Mouse (Mus musculus) lung, embryonic 15.5 days (tissue): ENCODE measurements around the gene Itpk1. TPM values are rescaled to one million over a fixed set of nuclear protein-coding genes. Genes with fewer than 3 reads are reported as not detected.

ENCODE experiments used
- ATAC-seq: fragments of 200-750 bp; cut with Nextera tagmentation; 2 replicates; pipeline ENCODE4 v1.8.0; 2017; ENCODE audit warnings: moderate number of reproducible peaks, borderline replicate concordance; ENCODE audit not compliant: low FRiP score, low TSS enrichment; ENCODE audit errors: extremely low read depth
- H3K27ac ChIP-seq: fragments of 300-500 bp; sonication (generic); 2 replicates; pipeline ENCODE4 v1.5.1; 2015; ENCODE audit warnings: moderate library complexity, mild to moderate bottlenecking, inconsistent platforms
- H3K27me3 ChIP-seq: fragments of 300-500 bp; sonication (generic); 2 replicates; pipeline ENCODE4 v1.6.1; 2015; ENCODE audit warnings: inconsistent platforms
- H3K36me3 ChIP-seq: fragments of 300-500 bp; sonication (generic); 2 replicates; pipeline ENCODE4 v1.6.1; 2015; ENCODE audit warnings: inconsistent platforms
- H3K4me1 ChIP-seq: fragments of 300-500 bp; sonication (generic); 2 replicates; pipeline ENCODE4 v1.6.1; 2015; ENCODE audit warnings: inconsistent platforms
- H3K4me2 ChIP-seq: fragments of 300-500 bp; sonication (generic); 2 replicates; pipeline ENCODE4 v1.6.1; 2015; ENCODE audit warnings: inconsistent platforms, mild to moderate bottlenecking, moderate library complexity
- H3K4me3 ChIP-seq: fragments of 300-500 bp; sonication (generic); 2 replicates; pipeline ENCODE4 v1.5.1; 2015; ENCODE audit warnings: mild to moderate bottlenecking, inconsistent platforms
- H3K9ac ChIP-seq: fragments of 300-500 bp; sonication (generic); 2 replicates; pipeline ENCODE4 v1.6.1; 2015; ENCODE audit warnings: inconsistent platforms
- H3K9me3 ChIP-seq: fragments of 300-500 bp; sonication (generic); 2 replicates; pipeline ENCODE4 v1.6.1; 2016; ENCODE audit warnings: inconsistent platforms
- WGBS: fragments of 180-500 bp; shearing (Covaris S2); methylation state at CpG from one replicate; pipeline ENCODE4 v1.1.7; 2015; 5-methylcytosine and 5-hydroxymethylcytosine counted together
- polyA plus RNA-seq: library from polyadenylated mRNA; unstranded; fragments of >200 nt; fragmentation: Nextera tagmentation; extraction: Ambion mirVana; gene quantifications from 2 replicates; pipeline ENCODE4 v1.2.1, GENCODE M21; 2015

The Itpk1 gene
- polyA plus RNA-seq, 1 experiment from 2014 or later = 9.6 TPM

DNA sequence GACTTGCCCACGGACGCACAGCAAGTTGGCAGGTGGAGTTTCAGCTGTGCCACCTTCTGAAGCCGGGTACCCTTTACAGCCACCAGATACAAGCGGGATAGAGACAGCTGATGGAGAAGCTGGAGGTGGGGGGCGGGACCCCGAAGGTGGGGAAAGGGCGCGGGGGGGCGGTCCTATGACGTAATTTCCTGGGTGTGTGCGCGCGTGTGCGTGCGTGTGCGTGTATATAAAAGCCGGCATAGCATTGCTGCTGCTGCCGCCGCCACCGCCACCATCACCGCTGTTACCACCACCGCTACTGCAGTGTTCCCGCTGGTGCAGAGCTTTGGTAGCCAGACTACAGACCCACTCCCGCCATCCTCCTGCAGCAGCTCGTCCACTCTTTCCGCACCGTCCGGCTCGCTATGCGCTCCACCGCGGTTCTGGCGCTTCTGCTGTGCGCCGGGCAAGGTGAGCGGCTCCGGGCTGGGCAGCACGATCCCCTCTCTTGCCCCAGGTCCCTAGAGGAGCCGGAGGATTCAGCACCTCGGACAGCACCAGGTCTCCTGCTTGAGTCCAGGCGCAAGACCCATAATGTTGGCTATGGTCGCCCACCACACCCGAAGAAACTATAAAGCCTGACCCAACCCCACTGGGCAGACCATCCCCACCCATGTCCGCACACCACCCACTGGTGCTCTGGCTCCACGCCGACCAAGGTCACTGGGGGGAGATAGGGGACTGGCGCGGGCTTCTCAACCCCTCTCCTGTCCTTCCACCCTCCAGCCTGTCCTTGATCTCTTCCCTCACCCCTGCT, 149.8 kb downstream of the Itpk1 start, which contains the start of gene Chga:
Gene Chga, plus strand, starts transcription at position 249 of the 796 bp plus-strand sequence.
- H3K9ac ChIP-seq = no peak within 1 kb of the TSS
- no peak within 1 kb of the TSS for H3K27ac ChIP-seq
- H3K4me3 ChIP-seq = no peak within 1 kb of the TSS
- H3K36me3 ChIP-seq = no peaks in the 10 kb centered on the region
- ATAC-seq = peak; percentile 53
- H3K9me3 ChIP-seq = no peaks in the 10 kb centered on the region
- 0 out of 2 replicates have a peak, but pooled peaks cover 2% of the 10 kb centered on the region for H3K4me1 ChIP-seq
- 3% methylated on average over 48 of the region's 48 CpGs for WGBS
- peak within 1 kb of the TSS; percentile 33 for H3K4me2 ChIP-seq
- peaks cover 24% of the 10 kb centered on the region for H3K27me3 ChIP-seq

- Histone ChIP-seq H3K4me3 (no peak overlapping the region), H3K9ac (no peak overlapping the region), H3K36me3 (no peaks in the 10 kb centered on the region), H3K9me3 (no peaks in the 10 kb centered on the region), H3K27ac (no peak overlapping the region), H3K4me1 (0 out of 2 replicates have a peak, but pooled peaks cover 2% of the 10 kb centered on the region), H3K27me3 (peaks cover 24% of the 10 kb centered on the region), H3K4me2 (no peak overlapping the region)
- whole genome bisulfite sequencing = 69% methylated on average over 14 of the region's 14 CpGs
- no peak for ATAC-seq
Observed at GRCm38 (mm10) chr12:102553705-102554275, 150.9 kb downstream of the Itpk1 start.

- H3K9ac ChIP-seq = no peak overlapping the region
- 0 out of 2 replicates have a peak, but pooled peaks cover 2% of the 10 kb centered on the region for H3K4me1 ChIP-seq
- H3K4me2 ChIP-seq = no peak overlapping the region
- no peak overlapping the region for H3K4me3 ChIP-seq
- no peak for ATAC-seq
- H3K27ac ChIP-seq = no peak overlapping the region
- H3K9me3 ChIP-seq = no peaks in the 10 kb centered on the region
- 65% methylated on average over 6 of the region's 6 CpGs for WGBS
- H3K36me3 ChIP-seq = no peaks in the 10 kb centered on the region
- H3K27me3 ChIP-seq = peaks cover 24% of the 10 kb centered on the region
Observed at GRCm38 (mm10) chr12:102552001-102552400, 152.7 kb downstream of the Itpk1 start.

- Histone ChIP-seq H3K27me3 (peaks cover 24% of the 10 kb centered on the region), H3K4me3 (no peak overlapping the region), H3K9ac (no peak overlapping the region), H3K27ac (no peak overlapping the region), H3K9me3 (no peaks in the 10 kb centered on the region), H3K4me2 (no peak overlapping the region), H3K4me1 (0 out of 2 replicates have a peak, but pooled peaks cover 2% of the 10 kb centered on the region), H3K36me3 (no peaks in the 10 kb centered on the region)
- no peak for ATAC-seq
- 76% methylated on average over 3 of the region's 3 CpGs for WGBS
Observed at GRCm38 (mm10) chr12:102551186-102551585, 153.5 kb downstream of the Itpk1 start.

DNA sequence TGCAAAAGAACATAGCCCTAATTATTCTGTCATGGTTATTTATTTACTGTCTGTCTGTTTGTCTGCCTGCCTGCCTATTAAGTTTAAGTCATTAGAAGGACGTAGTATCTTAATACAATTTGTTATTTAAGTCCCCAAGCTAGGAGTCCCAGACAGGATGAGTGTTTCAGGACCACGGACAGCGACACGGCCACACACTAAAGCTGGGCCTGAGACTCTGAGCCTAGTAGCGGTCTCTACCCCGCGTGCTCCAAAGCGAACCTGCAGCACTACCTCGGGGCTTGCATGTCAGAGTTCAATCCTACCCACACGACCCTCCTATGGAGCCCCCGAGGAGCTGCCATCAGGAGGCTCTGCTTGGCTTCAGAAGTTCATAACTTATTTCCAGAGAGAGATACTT, 154.2 kb downstream of the Itpk1 start:
- Histone ChIP-seq H3K9me3 (no peaks in the 10 kb centered on the region), H3K4me2 (no peak overlapping the region), H3K36me3 (no peaks in the 10 kb centered on the region), H3K27ac (no peak overlapping the region), H3K9ac (no peak overlapping the region), H3K27me3 (peaks cover 21% of the 10 kb centered on the region), H3K4me1 (0 out of 2 replicates have a peak, but pooled peaks cover 2% of the 10 kb centered on the region), H3K4me3 (no peak overlapping the region)
- WGBS = 6% methylated on average over 11 of the region's 11 CpGs
- ATAC-seq = peak; percentile 34; the same call in 1 of the 2 replicates

- Histone ChIP-seq H3K9me3 (no peaks in the 10 kb centered on the region), H3K4me3 (no peak overlapping the region), H3K27me3 (no peaks in the 10 kb centered on the region), H3K4me2 (no peak overlapping the region), H3K4me1 (no peaks in the 10 kb centered on the region), H3K9ac (no peak overlapping the region), H3K27ac (no peak overlapping the region), H3K36me3 (no peaks in the 10 kb centered on the region)
- ATAC-seq = no peak
- WGBS = 48% methylated on average over 6 of the region's 6 CpGs
Observed at GRCm38 (mm10) chr12:102545122-102545521, 159.6 kb downstream of the Itpk1 start.

DNA sequence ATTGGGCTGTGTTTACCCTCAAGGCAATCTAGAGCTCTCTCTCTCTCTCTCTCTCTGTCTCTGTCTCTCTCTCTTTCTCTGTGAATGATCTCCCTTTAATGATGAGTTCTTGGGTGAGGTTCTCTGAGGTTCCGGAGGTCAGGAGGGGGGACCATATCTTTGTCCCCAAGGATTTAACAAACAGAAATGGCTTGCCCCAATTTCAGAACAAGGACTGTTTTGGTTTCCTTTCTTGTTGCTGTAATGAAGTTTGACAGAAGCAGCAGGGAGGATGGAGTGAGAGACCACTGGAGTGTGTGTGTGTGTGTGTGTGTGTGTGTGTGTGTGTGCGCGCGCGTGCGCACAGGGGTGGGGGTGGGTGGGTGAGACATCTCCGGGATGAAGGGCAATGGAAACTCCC, 163.6 kb downstream of the Itpk1 start:
- no peak for ATAC-seq
- WGBS = 90% methylated on average over 6 of the region's 7 CpGs

GRCm38 (mm10) chr12:102540278-102540677, 164.5 kb downstream of the Itpk1 start:
- WGBS = 62% methylated on average over 8 of the region's 8 CpGs
- no peaks in the 10 kb centered on the region for H3K9me3 ChIP-seq
- ATAC-seq = no peak
- H3K27ac ChIP-seq = no peak overlapping the region
- H3K36me3 ChIP-seq = no peaks in the 10 kb centered on the region
- H3K4me1 ChIP-seq = no peaks in the 10 kb centered on the region
- H3K27me3 ChIP-seq = no peaks in the 10 kb centered on the region
- no peak overlapping the region for H3K4me3 ChIP-seq
- no peak overlapping the region for H3K4me2 ChIP-seq
- no peak overlapping the region for H3K9ac ChIP-seq

More for the DNA sequence above, 163.6 kb downstream of the Itpk1 start:
- H3K27me3 ChIP-seq = no peaks in the 10 kb centered on the region
- H3K4me1 ChIP-seq = no peaks in the 10 kb centered on the region
- H3K36me3 ChIP-seq = no peaks in the 10 kb centered on the region
- no peaks in the 10 kb centered on the region for H3K9me3 ChIP-seq
- H3K27ac ChIP-seq = no peak overlapping the region
- no peak overlapping the region for H3K4me3 ChIP-seq
- H3K4me2 ChIP-seq = no peak overlapping the region
- no peak overlapping the region for H3K9ac ChIP-seq

- H3K36me3 ChIP-seq = no peaks in the 10 kb centered on the region
- H3K4me2 ChIP-seq = no peak overlapping the region
- H3K4me1 ChIP-seq = no peaks in the 10 kb centered on the region
- no peak overlapping the region for H3K27ac ChIP-seq
- no peak for ATAC-seq
- no peaks in the 10 kb centered on the region for H3K27me3 ChIP-seq
- WGBS = 48% methylated on average over 1 of the region's 1 CpGs
- no peaks in the 10 kb centered on the region for H3K9me3 ChIP-seq
- no peak overlapping the region for H3K9ac ChIP-seq
- H3K4me3 ChIP-seq = no peak overlapping the region
Observed at GRCm38 (mm10) chr12:102535796-102536195, 168.9 kb downstream of the Itpk1 start.

- Histone ChIP-seq H3K27ac (no peak overlapping the region), H3K27me3 (no peaks in the 10 kb centered on the region), H3K4me2 (no peak overlapping the region), H3K9ac (no peak overlapping the region), H3K9me3 (no peaks in the 10 kb centered on the region), H3K4me3 (no peak overlapping the region), H3K36me3 (no peaks in the 10 kb centered on the region), H3K4me1 (no peaks in the 10 kb centered on the region)
- 69% methylated on average over 5 of the region's 5 CpGs for WGBS
- no peak for ATAC-seq
Observed at GRCm38 (mm10) chr12:102527989-102528388, 176.7 kb downstream of the Itpk1 start.

- Histone ChIP-seq H3K4me3 (no peak overlapping the region), H3K4me2 (no peak overlapping the region), H3K27ac (no peak overlapping the region), H3K9me3 (no peaks in the 10 kb centered on the region), H3K9ac (no peak overlapping the region), H3K27me3 (no peaks in the 10 kb centered on the region), H3K4me1 (peaks cover 8% of the 10 kb centered on the region; the same call in 1 of the 2 replicates), H3K36me3 (no peaks in the 10 kb centered on the region)
- 19% methylated on average over 6 of the region's 6 CpGs for WGBS
- ATAC-seq = 0 out of 2 replicates have a peak, but pooled peaks have one; percentile 40
Observed at GRCm38 (mm10) chr12:102524760-102525159, 180.0 kb downstream of the Itpk1 start.

GRCm38 (mm10) chr12:102524216-102524615, 180.5 kb downstream of the Itpk1 start:
- H3K27ac ChIP-seq = no peak overlapping the region
- no peak overlapping the region for H3K9ac ChIP-seq
- ATAC-seq = no peak
- 48% methylated on average over 3 of the region's 3 CpGs for WGBS
- H3K4me2 ChIP-seq = no peak overlapping the region
- H3K4me1 ChIP-seq = peaks cover 8% of the 10 kb centered on the region; the same call in 1 of the 2 replicates
- no peaks in the 10 kb centered on the region for H3K36me3 ChIP-seq
- H3K27me3 ChIP-seq = no peaks in the 10 kb centered on the region
- H3K4me3 ChIP-seq = no peak overlapping the region
- H3K9me3 ChIP-seq = no peaks in the 10 kb centered on the region
